Mouse (Mus musculus): ENCODE results near the gene Igsf11. TPM values are rescaled to one million over a fixed set of nuclear protein-coding genes. Genes with fewer than 3 reads are reported as not detected.

Gene Igsf11
- 3.9 and 5.6 TPM in 2 replicates for polyA plus RNA-seq (2012; rRNA removed)

GRCm38 (mm10) chr16:38892371-38892770 lies at the start of gene Igsf11:
TSS of gene Igsf11 (plus strand) at chr16:38892671.

Other genes with a start within 250 kb of the Igsf11 start
- 6.7 and 8.6 TPM in 2 replicates for gene Arhgap31, start 179.4 kb upstream of the Igsf11 start, polyA plus RNA-seq (2012; rRNA removed)
- gene B4galt4, start 150.4 kb upstream of the Igsf11 start, polyA plus RNA-seq (2012; rRNA removed), result 14.6 and 15.9 TPM in 2 replicates
- gene Upk1b, start 92.3 kb upstream of the Igsf11 start, polyA plus RNA-seq (2012; rRNA removed), result 2.3 and 3.3 TPM in 2 replicates
- gene 4930435E12Rik, start 63.9 kb upstream of the Igsf11 start, polyA plus RNA-seq (2012; rRNA removed), result not detected in 2 replicates

All from central nervous system, embryonic 11.5 days (tissue).